Mouse (Mus musculus) neural tube, embryonic 12.5 days (tissue): ENCODE measurements at regions not wholly inside any gene's neighbourhood (a gene's known extent, or its start where the extent isn't known, plus 50 kb on each side); places are given as distances from the start of the nearest gene placed in this dataset.
A peak's percentile ranks its signal among the peaks of the same experiment; 100 is the strongest.

Source experiments
- ATAC-seq: fragments of 200-750 bp; cut with Nextera tagmentation; 2 replicates; pipeline ENCODE4 v1.8.0; 2017; ENCODE audit warnings: low read depth, mild to moderate bottlenecking, moderate TSS enrichment, moderate library complexity; ENCODE audit not compliant: low FRiP score
- H3K27ac ChIP-seq: fragments of 300-500 bp; sonication (generic); 2 replicates; pipeline ENCODE4 v1.5.1; 2016
- H3K27me3 ChIP-seq: fragments of 300-500 bp; sonication (generic); replicated peaks from 2 replicates; pipeline ENCODE4 v1.6.1; 2016; ENCODE audit warnings: mild to moderate bottlenecking
- H3K36me3 ChIP-seq: fragments of 300-500 bp; sonication (generic); 2 replicates; pipeline ENCODE4 v1.6.1; 2016; ENCODE audit warnings: mild to moderate bottlenecking
- H3K4me1 ChIP-seq: fragments of 300-500 bp; sonication (generic); 2 replicates; pipeline ENCODE4 v1.6.1; 2016
- H3K4me2 ChIP-seq: fragments of 300-500 bp; sonication (generic); replicated peaks from 2 replicates; pipeline ENCODE4 v1.6.1; 2016; ENCODE audit warnings: mild to moderate bottlenecking
- H3K4me3 ChIP-seq: fragments of 300-500 bp; sonication (generic); 2 replicates; pipeline ENCODE4 v1.5.1; 2016
- H3K9ac ChIP-seq: fragments of 300-500 bp; sonication (generic); 2 replicates; pipeline ENCODE4 v1.6.1; 2016; ENCODE audit warnings: mild to moderate bottlenecking
- H3K9me3 ChIP-seq: fragments of 300-500 bp; sonication (generic); 2 replicates; pipeline ENCODE4 v1.6.1; 2016; ENCODE audit warnings: mild to moderate bottlenecking
- WGBS: fragments of 180-500 bp; shearing (Covaris S2); methylation state at CpG from one replicate; pipeline ENCODE4 v1.1.7; 2016; 5-methylcytosine and 5-hydroxymethylcytosine counted together

DNA sequence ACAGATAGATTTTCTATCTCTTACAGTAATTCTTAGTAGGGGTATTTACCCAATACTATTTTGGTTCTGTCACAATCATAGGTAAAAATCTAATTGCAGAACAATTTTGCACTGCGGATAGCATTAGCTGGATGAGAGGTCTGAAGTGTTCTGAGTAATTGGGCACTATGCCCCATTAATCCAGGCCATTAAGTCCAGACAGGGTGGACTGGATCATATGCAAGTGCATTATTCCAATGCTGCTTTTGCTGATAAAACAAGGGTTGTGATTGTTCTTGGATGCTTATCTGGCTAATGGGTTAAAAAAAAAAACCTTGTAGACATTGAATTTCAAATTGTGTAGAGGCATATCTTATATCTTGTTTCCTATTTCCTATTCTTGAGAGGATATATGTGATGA lies 1732.6 kb upstream of the Gm6569 start:
- no peak overlapping the region for H3K9ac ChIP-seq
- WGBS = 75% methylated on average over 1 of the region's 1 CpGs
- no peak overlapping the region for H3K4me3 ChIP-seq
- H3K36me3 ChIP-seq = no peaks in the 10 kb centered on the region
- H3K27me3 ChIP-seq = no peaks in the 10 kb centered on the region
- H3K4me2 ChIP-seq = no peak overlapping the region
- H3K4me1 ChIP-seq = no peaks in the 10 kb centered on the region
- H3K9me3 ChIP-seq = no peaks in the 10 kb centered on the region
- no peak overlapping the region for H3K27ac ChIP-seq
- no peak for ATAC-seq

DNA sequence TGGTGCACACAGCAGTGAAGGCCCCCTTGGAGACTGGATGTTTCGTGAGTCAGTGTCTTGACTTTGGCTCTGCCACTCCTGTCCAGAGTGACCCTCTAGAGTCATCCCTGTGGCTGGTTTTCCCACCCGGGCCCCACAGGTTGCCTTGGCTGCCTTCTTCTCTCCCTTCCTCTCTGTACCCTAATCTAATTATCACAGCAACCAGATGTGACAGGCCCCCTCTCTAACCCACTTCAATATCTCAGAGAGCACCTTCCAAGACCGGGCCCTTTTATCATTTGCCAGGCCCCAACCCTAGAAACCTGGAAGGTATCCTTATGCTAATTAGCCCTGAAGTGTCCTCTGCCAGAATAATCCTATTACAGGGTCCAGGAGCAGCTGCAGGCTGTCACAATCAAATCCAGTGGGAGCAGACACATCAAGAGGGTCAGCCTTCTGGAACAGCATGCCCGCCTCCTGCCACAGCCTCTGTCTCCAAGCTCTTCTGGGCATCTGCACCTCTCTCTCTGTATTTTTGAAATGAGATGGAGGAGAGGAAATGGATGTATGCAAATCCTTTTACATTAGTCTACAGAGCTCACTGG lies 1728.4 kb upstream of the Gm6569 start:
- Histone ChIP-seq H3K4me1 (no peaks in the 10 kb centered on the region), H3K27ac (no peak overlapping the region), H3K4me3 (no peak overlapping the region), H3K9ac (no peak overlapping the region), H3K36me3 (no peaks in the 10 kb centered on the region), H3K27me3 (no peaks in the 10 kb centered on the region), H3K9me3 (no peaks in the 10 kb centered on the region), H3K4me2 (no peak overlapping the region)
- no peak for ATAC-seq
- WGBS = 72% methylated on average over 4 of the region's 4 CpGs

DNA sequence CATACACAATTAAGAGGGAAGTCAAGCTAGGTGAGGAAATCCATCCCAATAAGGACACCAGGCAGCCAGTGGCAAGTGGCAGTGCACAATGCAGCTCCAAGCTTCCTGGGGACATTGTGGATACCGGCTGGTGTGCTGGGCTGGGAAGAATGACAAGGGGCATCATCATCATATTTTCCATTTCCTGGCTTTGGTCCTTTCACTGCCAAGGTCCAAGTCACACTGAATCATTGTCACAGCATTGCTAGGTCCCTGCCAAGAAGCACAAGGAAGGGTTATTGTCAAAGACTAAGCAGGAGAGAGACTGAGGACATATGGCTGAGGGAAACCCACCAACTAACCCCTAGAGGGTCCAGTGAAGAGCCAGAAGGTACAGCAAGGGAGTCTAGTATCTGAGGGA lies 1723.8 kb upstream of the Gm6569 start:
- H3K4me1 ChIP-seq = no peaks in the 10 kb centered on the region
- no peak overlapping the region for H3K4me3 ChIP-seq
- no peaks in the 10 kb centered on the region for H3K27me3 ChIP-seq
- WGBS = 92% methylated on average over 1 of the region's 1 CpGs
- no peaks in the 10 kb centered on the region for H3K9me3 ChIP-seq
- H3K27ac ChIP-seq = no peak overlapping the region
- no peak overlapping the region for H3K4me2 ChIP-seq
- no peak for ATAC-seq
- H3K36me3 ChIP-seq = no peaks in the 10 kb centered on the region
- no peak overlapping the region for H3K9ac ChIP-seq

DNA sequence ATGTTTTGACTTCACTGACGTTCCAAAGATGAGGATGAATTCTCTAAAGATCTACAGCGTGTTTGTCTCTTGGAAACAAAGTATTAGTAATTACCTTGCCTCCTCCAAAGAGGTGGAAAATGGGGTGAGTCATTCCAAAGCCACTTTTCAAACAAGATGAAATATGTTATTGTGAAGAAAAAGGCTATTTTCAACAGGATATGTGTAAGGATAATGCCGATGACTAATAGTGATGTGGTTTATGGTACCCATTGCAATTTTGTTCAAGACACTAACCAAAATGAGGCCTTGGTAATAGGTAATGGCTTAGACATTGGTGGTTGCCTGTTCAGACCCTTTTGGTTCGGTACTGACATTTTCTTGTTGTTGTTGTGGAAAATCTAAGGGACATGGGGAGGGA lies 1717.6 kb upstream of the Gm6569 start:
- Histone ChIP-seq H3K9ac (no peak overlapping the region), H3K36me3 (no peaks in the 10 kb centered on the region), H3K27me3 (no peaks in the 10 kb centered on the region), H3K4me3 (no peak overlapping the region), H3K27ac (no peak overlapping the region), H3K4me2 (no peak overlapping the region), H3K9me3 (no peaks in the 10 kb centered on the region), H3K4me1 (no peaks in the 10 kb centered on the region)
- ATAC-seq = no peak
- 84% methylated on average over 4 of the region's 4 CpGs for WGBS

DNA sequence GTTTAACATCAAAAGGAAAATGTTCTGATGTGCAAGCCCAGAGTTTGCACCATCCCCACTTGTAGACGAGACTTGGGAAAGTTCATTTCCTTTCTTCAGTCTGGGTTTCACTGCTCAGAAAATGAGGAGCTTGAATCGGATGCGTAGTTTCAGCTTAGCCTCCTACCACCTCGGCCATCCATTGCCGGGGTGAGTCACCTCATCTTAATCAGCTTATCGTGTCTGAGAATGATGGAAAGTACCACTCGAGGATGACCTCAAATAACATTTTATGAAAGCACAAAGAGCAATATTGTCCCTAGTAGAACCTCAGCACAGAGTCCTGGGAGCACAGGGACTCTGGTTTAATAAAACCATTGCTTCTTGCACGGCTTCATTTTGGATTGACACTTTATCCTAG lies 1700.1 kb upstream of the Gm6569 start:
- Histone ChIP-seq H3K4me2 (no peak overlapping the region), H3K4me3 (no peak overlapping the region), H3K9me3 (no peaks in the 10 kb centered on the region), H3K27ac (no peak overlapping the region), H3K36me3 (no peaks in the 10 kb centered on the region), H3K4me1 (no peaks in the 10 kb centered on the region), H3K9ac (no peak overlapping the region), H3K27me3 (no peaks in the 10 kb centered on the region)
- 82% methylated on average over 8 of the region's 8 CpGs for WGBS
- ATAC-seq = no peak

DNA sequence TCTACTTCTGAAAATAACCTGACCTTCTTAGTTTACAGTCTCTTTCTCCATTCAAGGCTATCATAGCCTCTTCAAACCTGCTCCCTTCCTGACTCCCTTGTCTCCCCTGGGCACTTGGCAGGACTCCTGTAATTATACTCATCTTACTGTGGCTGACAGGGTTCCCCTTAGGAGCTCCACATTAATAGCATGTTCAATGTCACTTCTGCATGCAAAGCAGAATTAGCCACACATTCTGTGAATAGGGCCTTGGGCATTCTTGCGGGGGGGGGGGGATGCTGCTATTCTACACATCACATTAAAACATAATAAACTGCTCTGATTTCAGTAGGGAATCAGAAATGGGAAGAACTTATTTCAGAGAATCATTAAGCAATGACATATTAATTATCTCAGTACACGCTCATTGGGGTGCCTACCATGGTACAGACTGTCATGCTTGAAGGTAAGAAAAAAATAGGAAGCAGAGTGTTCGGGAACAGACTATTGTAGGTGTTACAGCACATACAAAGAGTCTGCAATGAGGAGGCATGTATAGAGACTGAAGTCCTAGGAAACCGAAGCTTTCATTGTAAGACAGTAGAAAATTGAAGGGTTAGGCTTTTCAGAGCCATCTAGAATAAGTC lies 1698.3 kb upstream of the Gm6569 start:
- no peak overlapping the region for H3K9ac ChIP-seq
- no peak overlapping the region for H3K27ac ChIP-seq
- H3K9me3 ChIP-seq = no peaks in the 10 kb centered on the region
- H3K27me3 ChIP-seq = no peaks in the 10 kb centered on the region
- 75% methylated on average over 4 of the region's 4 CpGs for WGBS
- ATAC-seq = no peak
- H3K36me3 ChIP-seq = no peaks in the 10 kb centered on the region
- H3K4me2 ChIP-seq = no peak overlapping the region
- H3K4me1 ChIP-seq = no peaks in the 10 kb centered on the region
- H3K4me3 ChIP-seq = no peak overlapping the region

DNA sequence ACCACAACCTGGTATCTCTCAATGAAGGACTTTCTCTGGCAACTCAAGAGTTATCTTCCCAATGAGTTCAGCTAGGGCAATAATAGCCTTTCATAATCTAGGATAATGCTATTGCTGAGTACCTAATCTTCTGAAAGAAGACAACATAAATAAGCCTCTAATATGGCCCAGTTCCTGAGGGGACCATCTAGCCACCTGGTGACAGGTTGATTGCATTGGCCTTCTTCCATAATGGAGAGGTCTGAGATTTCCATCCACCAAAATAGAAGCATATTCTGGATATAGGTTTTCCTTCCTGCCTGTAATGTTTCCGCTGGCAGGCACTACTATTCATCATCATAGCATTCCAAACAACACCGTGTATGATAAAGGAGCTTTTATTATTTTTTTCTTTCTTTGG lies 1694.2 kb upstream of the Gm6569 start:
- Histone ChIP-seq H3K9ac (no peak overlapping the region), H3K27ac (no peak overlapping the region), H3K27me3 (no peaks in the 10 kb centered on the region), H3K9me3 (no peaks in the 10 kb centered on the region), H3K4me1 (no peaks in the 10 kb centered on the region), H3K36me3 (no peaks in the 10 kb centered on the region), H3K4me3 (no peak overlapping the region), H3K4me2 (no peak overlapping the region)
- ATAC-seq = no peak
- WGBS = 89% methylated on average over 2 of the region's 2 CpGs

DNA sequence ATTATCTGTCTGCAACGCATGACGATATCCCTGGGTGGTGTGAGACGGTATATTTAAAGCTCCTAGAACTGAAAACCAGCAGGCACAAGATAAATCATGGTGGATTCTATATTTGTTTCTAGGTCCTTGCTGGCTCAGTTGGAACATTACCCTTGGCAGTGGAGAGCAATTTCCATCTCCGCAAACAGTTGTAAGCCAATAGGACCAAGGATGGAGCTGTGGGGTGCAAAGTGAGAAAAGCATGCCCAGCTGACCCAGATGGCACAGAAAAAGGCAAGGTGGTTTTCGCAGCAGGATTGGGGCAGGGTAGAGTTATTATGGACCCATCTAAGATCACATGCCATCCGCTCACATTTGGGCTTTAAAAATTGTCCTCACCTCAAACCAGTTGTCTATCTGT lies 1683.8 kb upstream of the Gm6569 start:
- ATAC-seq = no peak
- Histone ChIP-seq H3K27ac (no peak overlapping the region), H3K4me1 (no peaks in the 10 kb centered on the region), H3K4me2 (no peak overlapping the region), H3K36me3 (no peaks in the 10 kb centered on the region), H3K27me3 (no peaks in the 10 kb centered on the region), H3K9me3 (no peaks in the 10 kb centered on the region), H3K9ac (no peak overlapping the region), H3K4me3 (no peak overlapping the region)
- 67% methylated on average over 6 of the region's 6 CpGs for WGBS

DNA sequence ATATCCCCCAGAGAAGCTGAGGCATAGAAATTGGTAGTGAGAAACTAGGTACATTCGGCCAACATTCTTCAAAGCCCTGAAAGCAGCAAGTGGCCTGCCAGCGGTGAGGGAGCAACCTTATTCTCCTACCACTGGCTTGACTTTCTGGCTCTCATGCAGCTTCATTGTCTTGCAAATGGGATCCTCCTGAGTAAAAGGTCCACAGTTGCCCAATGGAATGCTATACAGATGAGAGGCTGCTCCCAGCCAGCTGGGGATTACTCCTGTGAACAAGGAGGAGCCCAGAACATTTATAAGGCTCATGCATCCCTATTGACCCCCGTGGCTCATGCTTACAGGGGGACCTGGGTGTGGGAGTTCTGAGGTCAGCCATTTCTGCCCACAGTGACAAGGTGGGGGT lies 1675.9 kb upstream of the Gm6569 start:
- Histone ChIP-seq H3K4me3 (no peak overlapping the region), H3K4me2 (no peak overlapping the region), H3K9ac (no peak overlapping the region), H3K27ac (no peak overlapping the region), H3K36me3 (no peaks in the 10 kb centered on the region), H3K27me3 (no peaks in the 10 kb centered on the region), H3K9me3 (no peaks in the 10 kb centered on the region), H3K4me1 (no peaks in the 10 kb centered on the region)
- 65% methylated on average over 3 of the region's 3 CpGs for WGBS
- ATAC-seq = no peak

DNA sequence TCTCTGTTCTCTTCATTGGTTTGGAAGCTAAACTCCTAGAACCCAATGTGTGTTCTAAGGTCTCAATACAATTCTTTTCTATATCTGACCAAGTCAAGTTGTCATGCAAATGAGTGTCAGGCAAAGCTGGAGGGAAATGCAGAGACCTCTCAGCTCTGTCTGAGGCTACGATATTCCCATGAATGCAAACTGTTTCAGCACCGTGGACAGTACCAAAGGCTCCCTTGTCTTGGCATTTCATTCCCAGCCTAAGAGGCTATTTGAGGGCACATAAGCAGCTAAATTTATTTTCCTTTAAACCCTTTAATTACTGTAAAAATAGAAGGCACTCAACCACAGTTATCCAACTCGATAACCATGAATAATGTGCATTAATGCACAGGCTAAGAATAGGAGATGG lies 1633.5 kb upstream of the Gm6569 start:
- Histone ChIP-seq H3K9me3 (no peaks in the 10 kb centered on the region), H3K9ac (no peak overlapping the region), H3K27ac (no peak overlapping the region), H3K4me3 (no peak overlapping the region), H3K4me2 (no peak overlapping the region), H3K4me1 (no peaks in the 10 kb centered on the region), H3K36me3 (no peaks in the 10 kb centered on the region), H3K27me3 (no peaks in the 10 kb centered on the region)
- no peak for ATAC-seq
- 29% methylated on average over 3 of the region's 3 CpGs for WGBS

DNA sequence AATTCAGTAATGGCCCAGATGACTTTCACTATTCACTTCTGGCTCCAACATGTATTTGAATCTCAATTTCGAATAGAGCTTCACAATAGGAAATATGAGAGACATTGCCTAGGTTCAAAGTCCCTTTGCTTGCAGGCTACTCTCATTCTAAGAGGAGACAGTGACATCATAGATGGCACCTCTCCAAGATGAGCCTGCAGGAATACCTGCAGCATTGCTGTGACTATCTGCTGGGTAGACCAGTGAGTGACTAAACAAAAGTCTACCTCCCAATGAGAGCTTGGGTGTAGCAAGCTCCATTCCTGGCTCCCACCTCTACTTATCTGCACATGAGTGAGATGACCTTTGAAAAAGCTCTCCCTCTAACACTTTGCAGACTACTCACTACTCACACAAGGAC lies 1632.6 kb upstream of the Gm6569 start:
- Histone ChIP-seq H3K4me2 (no peak overlapping the region), H3K4me1 (no peaks in the 10 kb centered on the region), H3K4me3 (no peak overlapping the region), H3K36me3 (no peaks in the 10 kb centered on the region), H3K9ac (no peak overlapping the region), H3K27ac (no peak overlapping the region), H3K9me3 (no peaks in the 10 kb centered on the region), H3K27me3 (no peaks in the 10 kb centered on the region)
- no peak for ATAC-seq
- WGBS = 70% methylated on average over 1 of the region's 1 CpGs

DNA sequence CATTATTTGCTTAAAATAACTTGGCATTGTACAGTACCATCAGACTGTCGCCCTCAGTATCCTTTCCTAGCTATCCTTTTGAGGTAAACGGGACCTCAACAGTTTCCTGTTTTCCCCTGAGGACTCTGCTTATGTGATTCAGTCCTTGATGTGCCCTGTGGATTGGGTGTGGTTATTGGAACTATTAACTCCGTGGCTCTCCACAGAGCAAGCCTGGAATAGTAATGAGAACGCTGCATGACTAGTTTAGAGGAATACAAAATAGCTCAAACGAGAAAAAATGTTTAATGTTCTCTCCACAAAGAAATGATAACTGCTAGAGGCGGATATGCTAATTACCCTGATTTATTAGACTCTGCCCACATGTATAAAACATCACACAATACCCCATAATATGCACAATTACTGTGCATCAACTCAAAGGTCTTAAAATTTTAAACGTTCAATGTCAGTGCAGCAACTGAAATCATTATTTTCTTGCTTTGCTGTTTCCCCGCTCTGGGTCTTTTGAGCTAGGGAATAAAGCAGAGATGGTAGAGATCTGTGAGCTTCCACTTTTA lies 1629.0 kb upstream of the Gm6569 start:
- Histone ChIP-seq H3K9me3 (no peaks in the 10 kb centered on the region), H3K27ac (no peak overlapping the region), H3K4me3 (no peak overlapping the region), H3K36me3 (no peaks in the 10 kb centered on the region), H3K4me1 (no peaks in the 10 kb centered on the region), H3K4me2 (no peak overlapping the region), H3K9ac (no peak overlapping the region), H3K27me3 (no peaks in the 10 kb centered on the region)
- no peak for ATAC-seq
- WGBS = 52% methylated on average over 8 of the region's 8 CpGs

DNA sequence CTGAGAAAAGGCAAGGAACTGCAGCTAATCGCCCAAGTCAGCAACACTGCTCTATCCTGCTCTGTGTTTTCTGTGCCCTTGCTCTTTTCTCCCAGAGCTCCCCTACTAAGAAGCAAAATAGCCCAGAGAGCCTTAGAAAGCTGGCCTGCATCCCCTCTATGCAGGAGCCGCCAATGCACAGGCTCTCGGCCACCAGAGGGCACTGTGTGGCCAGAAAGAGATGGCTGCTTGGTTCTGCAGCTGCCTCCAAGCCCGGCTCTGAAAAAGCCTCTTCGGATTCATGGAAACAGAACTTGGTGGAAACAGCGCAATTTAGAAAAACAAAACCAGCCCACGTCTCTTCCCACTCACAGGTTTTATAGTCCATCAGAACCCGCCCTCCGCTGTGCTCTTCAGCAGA lies 1628.4 kb upstream of the Gm6569 start:
- WGBS = 10% methylated on average over 9 of the region's 9 CpGs
- Histone ChIP-seq H3K4me3 (no peak overlapping the region), H3K9me3 (no peaks in the 10 kb centered on the region), H3K4me2 (peak overlapping the region; percentile 20), H3K4me1 (no peaks in the 10 kb centered on the region), H3K9ac (no peak overlapping the region), H3K27me3 (no peaks in the 10 kb centered on the region), H3K36me3 (no peaks in the 10 kb centered on the region), H3K27ac (no peak overlapping the region)
- ATAC-seq = peak; percentile 88
